Mouse (Mus musculus): Measurements from ENCODE around the gene Ddx5. TPM values are rescaled to one million over a fixed set of nuclear protein-coding genes. Genes with fewer than 3 reads are reported as not detected.
A peak's percentile ranks its signal among the peaks of the same experiment; 100 is the strongest.

Gene Ddx5
- total and polyA plus RNA-seq, 3 experiments = 269 to 1,169 (median 505) TPM

DNA sequence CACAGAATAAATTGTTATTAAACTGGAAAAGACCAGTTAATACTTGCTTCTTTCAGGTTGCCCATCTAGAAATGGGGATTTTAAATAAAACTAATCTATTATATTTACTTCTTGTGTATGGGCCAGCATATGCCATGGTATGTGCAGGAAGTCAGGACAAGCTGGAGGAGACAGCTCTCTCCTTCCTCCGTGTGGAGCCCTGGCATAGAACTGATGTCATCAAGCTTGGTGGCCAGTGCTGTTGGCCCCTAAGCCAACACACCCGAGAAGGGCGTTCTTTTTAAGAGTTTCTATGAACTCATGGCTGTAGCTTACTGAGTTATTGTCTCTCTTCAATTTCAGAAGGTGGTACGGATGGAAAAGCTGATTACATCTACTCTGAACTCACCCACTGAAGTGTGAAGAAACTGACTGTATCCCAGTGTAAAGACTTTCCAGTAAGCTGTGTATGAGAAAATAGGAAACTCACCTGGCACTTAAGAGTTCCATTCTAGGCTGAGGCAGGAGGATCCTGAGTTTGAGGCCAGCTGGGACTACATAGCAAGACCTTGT, 22.3 kb downstream of the Ddx5 start:
- DNase-seq (ENCODE audit: extremely low read depth) = no peak
- Histone ChIP-seq H3K4me1 (ENCODE audit: control insufficient read depth in 1 of 2, insufficient read depth in 2 of 2) (peaks cover 15 to 47% of the 10 kb centered on the region in 2 experiments), H3K4me3 (replicated peaks in 1 of 3; ENCODE audit: low read depth in 2 of 3, low read length in 2 of 3, poor library complexity in 1 of 3) (no peak overlapping the region), H3K27me3 (replicated peaks) (no peaks in the 10 kb centered on the region), H3K79me2 (replicated peaks; ENCODE audit: control insufficient read depth, extremely low read depth, insufficient read depth, poor library complexity, severe bottlenecking) (peaks cover 3% of the 10 kb centered on the region), H3K27ac (ENCODE audit: insufficient read depth, low read depth) (no peak overlapping the region), H3K9me3 (replicated peaks; ENCODE audit: low read length) (peaks cover 12% of the 10 kb centered on the region), H3K9ac (ENCODE audit: insufficient read depth, low read depth) (no peak overlapping the region), H3K36me3 (replicated peaks in 1 of 2; ENCODE audit: control insufficient read depth in 1 of 2, insufficient read depth in 1 of 2, low read length in 1 of 2) (peaks cover 51 to 72% of the 10 kb centered on the region in 2 experiments), H3K4me2 (ENCODE audit: insufficient read depth, low read depth, poor library complexity, severe bottlenecking) (no peak overlapping the region)
- dilution Hi-C loops (cut with MboI; ENCODE audit: extremely low pct_ligation_motif_present, extremely low pct_unique_long_range_greater_than_20kb, low sequenced_read_pairs) = no loop called here
- in situ Hi-C loops (cut with MboI; ENCODE audit: low pct_ligation_motif_present, low pct_unique_long_range_greater_than_20kb, low sequenced_read_pairs) = loop anchor here (25.0 kb wide), 1 partner anchor 454 kb away; the partner anchor contains the start of genes Cd79b and Gh
- TF ChIP-seq NRF1 (IDR thresholded peaks at IDR 0.05; ENCODE audit: low read depth, low read length) (no peak), PAX5 (IDR thresholded peaks at IDR 0.05; ENCODE audit: low read length) (no peak), TBP (conservative IDR thresholded peaks at IDR 0.05; ENCODE audit: low read depth, low read length) (no peak), TCF12 (IDR thresholded peaks at IDR 0.05; ENCODE audit: low read depth, low read length) (no peak), BHLHE40 (IDR thresholded peaks at IDR 0.05; ENCODE audit: low read depth, low read length) (no peak), EP300 (IDR thresholded peaks at IDR 0.05; ENCODE audit: low read length) (peak; percentile 57), ZMIZ1 (IDR thresholded peaks at IDR 0.05; ENCODE audit: low read depth, low read length) (no peak), NELFE (IDR thresholded peaks at IDR 0.05; ENCODE audit: low read depth, low read length) (no peak), CTCF (conservative IDR thresholded peaks at IDR 0.05 in 1 of 2, IDR thresholded peaks at IDR 0.05 in 1 of 2; ENCODE audit: low read depth in 2 of 2, low read length in 2 of 2) (no peak), CHD2 (IDR thresholded peaks at IDR 0.05; ENCODE audit: low read length) (no peak), POLR2A (IDR thresholded peaks at IDR 0.05; ENCODE audit: low read depth, low read length) (no peak), MAX (IDR thresholded peaks at IDR 0.05; ENCODE audit: low read length) (no peak), USF2 (conservative IDR thresholded peaks at IDR 0.05; ENCODE audit: low read depth, low read length) (no peak), JUND (conservative IDR thresholded peaks at IDR 0.05; ENCODE audit: low read depth, low read length) (peak; percentile 65), ZNF384 (IDR thresholded peaks at IDR 0.05; ENCODE audit: low read depth, low read length) (no peak), ZC3H11A (IDR thresholded peaks at IDR 0.05; ENCODE audit: low read depth, low read length) (no peak), MEF2A (IDR thresholded peaks at IDR 0.05; ENCODE audit: borderline replicate concordance, low read depth, low read length) (no peak), IRF4 (IDR thresholded peaks at IDR 0.05; ENCODE audit: low read depth, low read length) (no peak), SIN3A (IDR thresholded peaks at IDR 0.05; ENCODE audit: low read length) (no peak), E2F4 (IDR thresholded peaks at IDR 0.05; ENCODE audit: insufficient replicate concordance, low read depth, low read length) (no peak), JUN (IDR thresholded peaks at IDR 0.05; ENCODE audit: insufficient read depth, low read depth, low read length) (peak; percentile 40; the same call in 1 of the 2 replicates), MAZ (IDR thresholded peaks at IDR 0.05; ENCODE audit: low read depth, low read length) (no peak), RAD21 (IDR thresholded peaks at IDR 0.05; ENCODE audit: low read depth, low read length) (no peak), SMC3 (IDR thresholded peaks at IDR 0.05; ENCODE audit: low read depth, low read length) (no peak), CHD1 (IDR thresholded peaks at IDR 0.05; ENCODE audit: low read depth, low read length) (no peak), POLR2AphosphoS2 (IDR thresholded peaks at IDR 0.05; ENCODE audit: low read depth, low read length) (0 out of 2 replicates have a peak, but pooled peaks have one; percentile 25), USF1 (IDR thresholded peaks at IDR 0.05; ENCODE audit: low read depth, low read length) (no peak), MYC (IDR thresholded peaks at IDR 0.05; ENCODE audit: low read depth, low read length) (no peak), KAT2A (IDR thresholded peaks at IDR 0.05; ENCODE audit: insufficient replicate concordance, low read length) (no peak), MXI1 (IDR thresholded peaks at IDR 0.05; ENCODE audit: low read depth, low read length) (no peak), GABPA (IDR thresholded peaks at IDR 0.05; ENCODE audit: insufficient replicate concordance, low read depth, low read length) (no peak)
